Mouse (Mus musculus): ENCODE results near the gene Fbxo44.

GRCm38 (mm10) chr4:148198721-148199120, 38.4 kb upstream of the Fbxo44 start:
- TF ChIP-seq POLR2A (IDR thresholded peaks at IDR 0.05; ENCODE audit: insufficient read length, low read depth) (no peak), MAX (IDR thresholded peaks at IDR 0.05; ENCODE audit: low read depth) (no peak), POLR2AphosphoS2 (IDR thresholded peaks at IDR 0.05; ENCODE audit: insufficient read length, low read depth) (no peak), E2F4 (IDR thresholded peaks at IDR 0.05; ENCODE audit: insufficient read depth) (no peak), TCF3 (IDR thresholded peaks at IDR 0.05; ENCODE audit: insufficient read length, low read depth) (no peak)

All from myocyte (in vitro differentiated cells).